Mouse (Mus musculus) heart, adult 2 months (tissue): ENCODE measurements around the gene Ylpm1. TPM values are rescaled to one million over a fixed set of nuclear protein-coding genes. Genes with fewer than 3 reads are reported as not detected.
A peak's percentile ranks its signal among the peaks of the same experiment; 100 is the strongest.

Experiments used
- DNase-seq, 2 experiments: peaks; one replicate each; pipeline ENCODE4 v3.0.0; 2021
- H3K27ac ChIP-seq: fragments of 200-600 bp; 2 replicates; pipeline ENCODE4 v1.8.1; 2022
- H3K27me3 ChIP-seq: fragments of 200-500 bp; 2 replicates; pipeline ENCODE4 v1.6.1; 2012; ENCODE audit warnings: mild to moderate bottlenecking, low read length, inconsistent platforms, mixed read lengths; ENCODE audit not compliant: control insufficient read depth, insufficient read depth
- H3K36me3 ChIP-seq: fragments of 200-500 bp; 2 replicates; pipeline ENCODE4 v1.6.1; 2012; ENCODE audit warnings: low read length, inconsistent platforms; ENCODE audit not compliant: control insufficient read depth, insufficient read depth
- H3K4me1 ChIP-seq: fragments of 200-500 bp; 2 replicates; pipeline ENCODE4 v1.6.1; 2011; ENCODE audit warnings: low read length; ENCODE audit not compliant: control insufficient read depth, insufficient read depth
- H3K4me3 ChIP-seq: fragments of 200-600 bp; 2 replicates; pipeline ENCODE4 v1.8.1; 2022
- H3K79me2 ChIP-seq: fragments of 200-500 bp; replicated peaks from 2 replicates; pipeline ENCODE4 v1.6.1; 2012; ENCODE audit warnings: mild to moderate bottlenecking, inconsistent platforms, low read length, moderate library complexity, mixed read lengths; ENCODE audit not compliant: control insufficient read depth, insufficient read depth
- H3K9ac ChIP-seq: fragments of 200-500 bp; 2 replicates; pipeline ENCODE4 v1.6.1; 2012; ENCODE audit warnings: low read depth, mild to moderate bottlenecking, control low read depth, inconsistent platforms, low read length, mixed read lengths
- CTCF ChIP-seq: fragments of 200-600 bp; IDR thresholded peaks from 2 replicates; pipeline ENCODE4 v1.8.1; 2022; ENCODE audit warnings: antibody characterized with exemption, mild to moderate bottlenecking, moderate library complexity
- EP300 ChIP-seq: fragments of 200-500 bp; IDR thresholded peaks from 2 replicates; pipeline ENCODE4 v1.6.1; 2011; ENCODE audit warnings: low read depth, low read length, control low read depth; ENCODE audit not compliant: insufficient read depth
- POLR2A ChIP-seq: fragments of 200-500 bp; IDR thresholded peaks from 2 replicates; pipeline ENCODE4 v1.6.1; 2011; ENCODE audit warnings: mild to moderate bottlenecking, low read depth, low read length, control low read depth; ENCODE audit not compliant: insufficient read depth
- WGBS: fragments of 180-500 bp; shearing (Covaris S2); methylation state at CpG from one replicate; pipeline ENCODE4 v1.1.7; 2018; 5-methylcytosine and 5-hydroxymethylcytosine counted together
- intact Hi-C: fragments of 180-260 bp; cut with DNase I; formaldehyde crosslinking; loops from one replicate; pipeline ENCODE4 v1.15.1; 2025
- polyA plus RNA-seq: library from polyadenylated mRNA; depleted of rRNA; stranded (reverse); fragments of >200 nt; gene quantifications from 2 replicates; pipeline ENCODE4 v1.2.3, GENCODE M21; 2012
- total RNA-seq, 2 experiments: library from RNA; stranded (reverse); gene quantifications; 2 replicates each; pipeline ENCODE4 v1.2.3; 2021

Ylpm1 gene
- total and polyA plus RNA-seq, 3 experiments: 9.3 to 26.8 (median 26.7) TPM

DNA sequence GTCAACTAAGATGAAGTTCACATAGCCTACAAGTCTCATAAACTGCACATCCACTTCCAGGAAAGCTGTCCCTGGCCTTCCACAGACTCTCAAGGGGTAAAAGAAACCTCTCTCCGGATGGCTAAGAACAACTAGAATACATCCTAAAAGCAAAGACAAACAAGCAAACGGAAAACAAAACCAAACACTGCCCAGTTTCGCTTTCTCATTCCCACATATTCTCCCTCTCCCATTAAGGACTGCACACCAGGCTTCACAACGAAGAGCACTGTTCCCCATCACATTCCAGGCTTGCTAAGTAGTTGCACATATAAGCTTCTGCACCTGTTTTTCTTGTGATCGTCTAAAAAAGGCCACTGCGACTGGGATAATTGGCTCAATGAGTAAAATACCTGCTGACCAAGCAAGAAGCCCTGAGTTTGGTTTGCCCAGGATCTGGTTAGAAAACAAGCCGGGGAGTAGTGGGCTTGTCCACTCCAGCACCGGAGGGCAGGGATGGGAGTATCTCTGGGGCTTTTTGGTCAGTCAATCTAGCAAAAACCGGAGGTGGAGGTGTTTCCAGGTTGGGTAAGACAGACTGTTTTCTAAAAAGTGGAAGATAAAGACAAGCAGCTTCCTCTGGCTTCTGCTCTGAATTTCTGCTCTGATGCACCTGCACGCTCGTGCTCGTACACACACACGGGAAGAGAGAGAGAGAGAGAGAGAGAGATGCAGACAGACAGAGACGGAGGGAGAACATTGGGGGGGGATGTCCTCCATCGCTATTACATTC lies 26.3 kb upstream of the Ylpm1 start:
- Histone ChIP-seq H3K79me2 (no peaks in the 10 kb centered on the region), H3K4me1 (peaks cover 2% of the 10 kb centered on the region), H3K4me3 (peak overlapping the region; percentile 92), H3K27me3 (no peaks in the 10 kb centered on the region), H3K36me3 (peaks cover 4% of the 10 kb centered on the region; the same call in 1 of the 2 replicates), H3K27ac (peak overlapping the region; percentile 83), H3K9ac (peak overlapping the region; percentile 80)
- intact Hi-C loops: loop anchor here (5.0 to 10.0 kb wide), 3 partner anchors 48 to 185 kb away; partner anchors contain the start of gene Ltbp2
- DNase-seq: no peak
- no peak for TF ChIP-seq EP300
- TF ChIP-seq CTCF: no peak
- TF ChIP-seq POLR2A: no peak
- 10% methylated on average over 15 of the region's 15 CpGs for WGBS

DNA sequence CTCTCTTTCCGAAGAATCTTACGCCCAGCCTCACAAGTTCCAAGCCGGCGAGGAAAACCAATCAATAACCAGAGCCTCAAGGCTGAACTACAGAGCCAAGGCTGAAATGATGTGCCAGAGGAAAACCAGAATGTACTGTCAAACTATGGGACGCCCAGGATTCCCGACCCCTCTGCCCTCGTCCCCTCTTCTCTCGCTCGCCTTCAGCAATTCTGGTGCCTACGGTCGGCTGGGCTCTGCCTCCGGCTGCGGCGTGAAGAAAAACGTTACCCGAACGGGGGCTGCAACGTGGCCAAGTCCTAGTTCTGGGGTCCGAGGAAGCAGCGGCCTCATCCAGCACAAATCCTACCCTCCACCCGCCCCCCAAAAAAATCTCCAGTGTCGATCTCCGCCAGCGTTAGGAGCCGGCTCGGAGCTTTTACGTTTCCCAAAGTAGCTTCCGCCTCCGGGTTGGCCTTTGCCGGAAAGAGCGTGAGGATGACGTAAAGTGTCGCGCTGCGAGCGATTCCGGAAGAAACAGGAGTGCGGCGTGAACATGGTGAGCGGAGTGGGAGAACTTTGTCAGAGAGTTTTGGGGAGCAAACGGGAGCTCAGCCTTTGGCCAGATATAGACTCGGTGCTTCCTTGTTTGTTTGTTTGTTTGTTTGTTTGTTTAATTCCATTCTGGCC lies 25.6 kb upstream of the Ylpm1 start, which contains the start of the genes Fcf1 and Arel1:
TSS of gene Fcf1 (plus strand) at position 470 of the 669 bp plus-strand sequence.
TSS of gene Arel1 (minus strand) at position 473 of the 669 bp plus-strand sequence.
- Histone ChIP-seq H3K9ac (peak within 1 kb of the TSS; percentile 80), H3K4me1 (peaks cover 2% of the 10 kb centered on the region), H3K27ac (peak within 1 kb of the TSS; percentile 83), H3K36me3 (peaks cover 4% of the 10 kb centered on the region; the same call in 1 of the 2 replicates), H3K79me2 (no peaks in the 10 kb centered on the region), H3K4me3 (peak within 1 kb of the TSS; percentile 92), H3K27me3 (no peaks in the 10 kb centered on the region)
- TF ChIP-seq POLR2A: peak; percentile 85
- TF ChIP-seq CTCF: no peak
- 0 out of 2 replicates have a peak, but pooled peaks have one; percentile 9 for TF ChIP-seq EP300
- intact Hi-C loops: loop anchor here (1.0 to 5.0 kb wide), 2 partner anchors 26 to 48 kb away; partner anchors contain the start of gene Ylpm1
- DNase-seq: peak; percentile 91 to 92
- WGBS: under 1% methylated on average over 42 of the region's 42 CpGs

DNA sequence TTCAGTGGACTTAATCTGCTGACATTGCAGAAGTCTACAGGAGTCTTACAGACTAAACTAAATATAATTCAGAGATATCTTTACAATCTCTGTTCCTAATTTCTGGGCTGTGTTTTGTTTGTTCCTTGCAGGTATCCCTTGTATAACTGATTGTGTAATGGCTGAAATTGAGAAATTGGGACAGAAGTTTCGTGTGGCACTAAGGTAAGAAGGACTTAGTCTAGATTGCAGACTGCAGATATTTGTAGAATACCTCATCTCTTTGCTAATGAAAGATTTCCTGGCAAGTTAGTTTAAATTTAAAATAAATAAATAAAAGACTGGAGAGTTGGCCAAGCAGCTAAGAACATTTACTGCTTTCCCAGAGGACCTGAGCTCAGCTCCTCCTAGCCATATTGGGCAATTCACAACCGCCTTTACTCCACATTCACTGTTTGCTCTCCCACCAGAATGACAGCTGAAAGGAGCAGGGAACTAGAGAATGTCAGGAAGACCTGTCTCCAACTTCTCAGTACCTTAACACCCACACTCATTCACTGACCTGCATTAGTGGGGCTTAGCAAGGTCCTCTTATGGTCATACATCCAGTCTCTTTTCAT lies 16.8 kb upstream of the Ylpm1 start:
- intact Hi-C loops: no loop called here
- no peaks in the 10 kb centered on the region for H3K4me1 ChIP-seq
- no peak for DNase-seq
- no peak for TF ChIP-seq POLR2A
- TF ChIP-seq CTCF: no peak
- TF ChIP-seq EP300: no peak
- H3K4me3 ChIP-seq: no peak overlapping the region
- H3K27me3 ChIP-seq: no peaks in the 10 kb centered on the region
- no peak overlapping the region for H3K27ac ChIP-seq
- no peak overlapping the region for H3K9ac ChIP-seq
- WGBS: 93% methylated on average over 2 of the region's 2 CpGs
- no peaks in the 10 kb centered on the region for H3K79me2 ChIP-seq
- no peaks in the 10 kb centered on the region; the same call in 1 of the 2 replicates for H3K36me3 ChIP-seq

DNA sequence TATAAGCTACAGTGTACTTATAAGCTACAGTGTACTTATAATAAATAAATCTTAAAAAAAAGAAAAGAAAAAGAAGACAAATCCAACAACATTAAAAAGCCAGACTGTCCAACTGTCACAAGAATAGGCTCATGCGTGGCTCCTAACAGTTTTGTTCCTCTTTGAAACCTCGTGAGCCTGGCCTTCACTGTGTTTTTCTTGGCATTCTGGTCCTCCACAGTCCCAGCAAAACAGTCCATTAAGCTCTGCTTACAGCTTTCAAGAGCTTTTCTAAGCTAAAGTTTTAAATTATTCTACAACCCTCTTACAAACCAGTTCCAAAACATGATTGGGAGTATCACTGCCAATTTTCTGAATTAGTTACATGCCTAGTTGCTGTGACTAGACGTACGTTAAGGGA lies 6.7 kb upstream of the Ylpm1 start:
- intact Hi-C loops: no loop called here
- H3K79me2 ChIP-seq: no peaks in the 10 kb centered on the region
- no peak for DNase-seq
- no peak overlapping the region for H3K27ac ChIP-seq
- H3K9ac ChIP-seq: no peak overlapping the region
- no peak overlapping the region for H3K4me3 ChIP-seq
- no peak for TF ChIP-seq CTCF
- TF ChIP-seq POLR2A: no peak
- TF ChIP-seq EP300: no peak
- no peaks in the 10 kb centered on the region for H3K27me3 ChIP-seq
- 59% methylated on average over 4 of the region's 4 CpGs for WGBS
- no peaks in the 10 kb centered on the region for H3K4me1 ChIP-seq
- no peaks in the 10 kb centered on the region for H3K36me3 ChIP-seq

DNA sequence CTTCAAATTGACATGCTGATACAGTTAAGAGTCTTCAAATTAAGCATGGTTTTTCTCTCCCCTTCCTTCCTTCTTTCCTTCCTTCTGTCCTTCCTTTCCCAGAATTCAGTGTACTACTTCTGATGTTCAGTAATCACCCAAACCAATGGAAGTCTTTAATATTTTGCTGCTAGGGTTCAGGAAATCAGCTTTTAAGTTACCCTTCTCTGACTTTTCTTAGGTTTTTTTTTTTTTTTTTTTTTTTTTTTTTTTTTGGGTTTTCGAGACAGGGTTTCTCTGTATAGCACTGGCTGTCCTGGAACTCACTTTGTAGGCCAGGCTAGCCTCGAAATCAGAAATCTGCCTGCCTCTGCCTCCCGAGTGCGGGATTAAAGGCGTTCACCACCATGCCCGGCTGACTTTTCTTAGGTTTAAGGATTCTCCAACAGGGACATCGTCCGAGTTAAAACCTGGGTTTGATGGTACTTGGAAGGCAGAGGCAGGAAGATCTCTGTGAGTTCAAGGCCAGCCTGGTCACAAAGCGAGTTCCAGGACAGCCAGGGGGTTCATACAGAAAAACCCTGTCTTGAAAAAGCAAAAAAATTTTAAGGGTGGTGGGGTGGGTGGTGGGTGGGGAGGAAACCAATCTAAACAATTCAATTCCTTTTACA lies 884 bp upstream of the Ylpm1 start:
- peak overlapping the region; percentile 46; the same call in 1 of the 2 replicates for H3K4me3 ChIP-seq

More for the DNA sequence above, 884 bp upstream of the Ylpm1 start:
- Histone ChIP-seq H3K36me3 (peaks cover 14% of the 10 kb centered on the region), H3K79me2 (peaks cover 5% of the 10 kb centered on the region), H3K27ac (no peak overlapping the region; the same call in 1 of the 2 replicates), H3K9ac (no peak overlapping the region), H3K4me1 (peaks cover 6% of the 10 kb centered on the region), H3K27me3 (no peaks in the 10 kb centered on the region)
- TF ChIP-seq CTCF (no peak), EP300 (no peak), POLR2A (no peak)
- DNase-seq: no peak
- intact Hi-C loops: no loop called here
- WGBS: 92% methylated on average over 9 of the region's 9 CpGs
